Mouse (Mus musculus) testis, adult 2 months (tissue): ENCODE measurements at regions not wholly inside any gene's neighbourhood (a gene's known extent, or its start where the extent isn't known, plus 50 kb on each side); places are given as distances from the start of the nearest gene placed in this dataset.

Source experiments
- CTCF ChIP-seq: fragments of 200-500 bp; IDR thresholded peaks from 2 replicates; pipeline ENCODE4 v1.5.1; 2012; ENCODE audit warnings: low read depth, mild to moderate bottlenecking, inconsistent platforms, low read length, moderate library complexity; ENCODE audit not compliant: control insufficient read depth, insufficient read depth, insufficient replicate concordance
- POLR2A ChIP-seq: fragments of 200-500 bp; IDR thresholded peaks from 2 replicates; pipeline ENCODE4 v1.6.1; 2012; ENCODE audit warnings: low read depth, mild to moderate bottlenecking, inconsistent platforms, low read length, moderate library complexity; ENCODE audit not compliant: control insufficient read depth

- TF ChIP-seq POLR2A (no peak), CTCF (no peak)
These were observed 491.7 kb upstream of the Pkn2 start for GRCm38 (mm10) chr3:143373501-143373900.
